Mouse (Mus musculus): Measurements from ENCODE around the gene Il17re.

Gene Il17re

DNA sequence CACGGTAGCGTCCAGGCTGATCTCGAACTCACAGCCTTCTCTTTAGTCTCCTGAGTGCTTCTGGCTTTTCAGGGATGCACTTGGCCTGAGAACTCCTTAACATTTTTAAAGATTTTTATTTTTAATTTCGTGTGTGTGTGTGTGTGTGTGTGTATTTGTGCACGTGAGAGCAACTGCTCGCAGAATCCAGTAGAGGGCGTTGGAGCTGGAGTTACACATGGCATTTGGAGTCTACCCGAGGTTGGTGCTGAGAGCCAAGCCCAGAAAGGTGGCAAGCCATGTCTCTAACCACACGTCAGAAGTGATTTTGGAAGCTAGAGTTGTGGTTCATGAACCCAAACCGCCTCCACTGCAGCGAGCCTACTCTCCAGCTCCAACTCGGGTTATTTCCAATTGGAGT, 15.2 kb upstream of the Il17re start:
- in situ Hi-C loops (cut with MboI) = no loop called here

GRCm38 (mm10) chr6:113444207-113444965, 13.9 kb upstream of the Il17re start:
- in situ Hi-C loops (cut with MboI) = no loop called here

GRCm38 (mm10) chr6:113447639-113448038, 10.6 kb upstream of the Il17re start:
- in situ Hi-C loops (cut with MboI) = no loop called here

DNA sequence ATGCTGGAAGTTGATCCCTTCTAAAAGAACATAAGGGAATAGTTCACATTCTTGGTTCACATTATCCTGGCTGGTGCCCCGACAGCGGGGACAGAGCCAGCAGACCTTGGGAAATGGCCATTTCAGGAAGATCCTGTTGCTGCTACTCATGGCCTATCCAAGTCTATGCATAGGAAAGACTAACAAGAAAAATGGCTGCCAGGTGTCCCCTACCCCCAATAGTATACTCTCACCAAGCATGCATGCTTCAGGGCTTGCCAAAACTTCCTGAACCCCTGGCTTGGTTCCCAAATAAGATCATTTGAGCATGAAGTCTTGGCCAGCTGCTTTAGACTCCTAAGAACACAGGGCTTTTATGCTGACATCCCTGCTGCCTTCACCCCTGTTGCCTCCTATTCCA, 6.4 kb upstream of the Il17re start:
- in situ Hi-C loops (cut with MboI) = no loop called here

DNA sequence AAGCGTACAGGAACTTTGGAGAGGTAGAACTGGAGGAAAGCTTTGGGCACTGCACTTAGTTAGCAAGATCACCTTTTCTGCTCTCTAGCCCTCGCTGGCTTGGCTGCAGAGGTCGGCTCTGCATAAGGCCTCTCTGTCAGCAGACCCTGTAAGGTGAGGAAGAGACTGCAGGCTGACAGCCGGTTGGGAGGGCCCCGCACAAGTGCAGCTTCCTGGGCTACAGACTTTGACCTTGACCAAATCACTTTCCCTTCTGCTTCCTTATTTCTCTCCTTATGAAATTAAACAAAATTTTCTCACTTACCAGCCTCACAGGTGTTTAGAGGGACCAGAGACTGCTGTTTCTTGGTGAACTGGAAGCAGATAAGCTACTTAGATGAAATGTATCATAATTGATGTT, 3.3 kb upstream of the Il17re start:
- in situ Hi-C loops (cut with MboI) = no loop called here

- in situ Hi-C loops (cut with MboI) = no loop called here
Measured at GRCm38 (mm10) chr6:113458635-113459034, 351 bp downstream of the Il17re start.

DNA sequence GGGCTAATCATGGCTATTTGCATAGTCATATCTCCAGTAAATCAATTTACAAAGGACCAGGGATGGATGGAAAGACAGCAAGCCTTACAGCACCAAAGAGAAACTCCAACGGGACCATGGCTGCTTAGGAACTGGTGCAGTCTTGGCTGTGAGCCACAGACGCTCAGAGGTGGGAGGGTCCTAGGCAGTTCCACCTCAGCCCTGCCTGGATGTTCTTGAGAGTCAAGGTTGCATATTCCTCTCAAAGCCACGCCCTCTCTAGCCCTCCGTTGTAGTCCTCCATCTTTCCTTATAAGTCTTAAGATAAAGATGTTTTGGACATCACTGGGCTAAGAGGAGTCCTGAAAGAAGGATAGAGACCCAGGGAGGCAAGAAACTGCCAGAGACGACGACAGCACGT, 5.8 kb downstream of the Il17re start:
- in situ Hi-C loops (cut with MboI) = no loop called here

DNA sequence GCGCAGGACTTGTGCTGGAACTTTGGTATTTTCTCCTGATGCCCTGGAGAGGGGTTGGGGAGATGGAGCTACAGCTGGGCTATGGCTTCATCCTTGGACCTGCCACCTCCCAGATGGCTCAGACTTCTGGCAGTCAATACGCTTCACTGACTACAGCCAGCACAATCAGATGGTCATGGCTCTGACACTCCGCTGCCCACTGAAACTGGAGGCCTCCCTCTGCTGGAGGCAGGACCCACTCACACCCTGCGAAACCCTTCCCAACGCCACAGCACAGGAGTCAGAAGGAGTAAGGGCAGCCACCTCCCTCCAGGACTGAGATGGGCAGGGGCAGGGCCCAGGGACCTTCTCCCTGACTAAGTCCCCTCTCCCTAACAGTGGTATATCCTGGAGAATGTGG, 7.3 kb downstream of the Il17re start:
- in situ Hi-C loops (cut with MboI) = no loop called here

DNA sequence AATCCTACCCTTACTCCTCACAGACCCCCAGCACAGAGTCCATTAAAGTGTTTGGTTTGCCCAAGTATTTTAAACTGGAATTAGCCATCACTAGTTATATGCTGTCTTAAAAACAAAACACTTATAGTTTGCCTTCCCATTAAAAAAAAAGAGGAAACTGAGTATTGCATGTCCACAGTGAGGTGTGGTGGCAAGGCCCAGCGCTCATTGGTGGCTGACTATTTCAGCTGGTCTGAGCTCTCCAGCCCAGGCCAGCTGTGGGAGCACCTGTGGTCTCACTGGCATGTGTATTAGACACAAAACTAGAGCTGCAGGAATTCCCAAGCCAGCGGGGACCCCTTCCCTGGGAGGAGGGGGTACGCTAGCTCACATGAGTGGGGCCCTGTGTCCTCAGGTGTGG, 10.2 kb downstream of the Il17re start:
- in situ Hi-C loops (cut with MboI) = no loop called here

- in situ Hi-C loops (cut with MboI) = no loop called here
Measured at GRCm38 (mm10) chr6:113469021-113469420, 10.7 kb downstream of the Il17re start.

- in situ Hi-C loops (cut with MboI) = no loop called here
Measured at GRCm38 (mm10) chr6:113469432-113469831, 11.1 kb downstream of the Il17re start.

DNA sequence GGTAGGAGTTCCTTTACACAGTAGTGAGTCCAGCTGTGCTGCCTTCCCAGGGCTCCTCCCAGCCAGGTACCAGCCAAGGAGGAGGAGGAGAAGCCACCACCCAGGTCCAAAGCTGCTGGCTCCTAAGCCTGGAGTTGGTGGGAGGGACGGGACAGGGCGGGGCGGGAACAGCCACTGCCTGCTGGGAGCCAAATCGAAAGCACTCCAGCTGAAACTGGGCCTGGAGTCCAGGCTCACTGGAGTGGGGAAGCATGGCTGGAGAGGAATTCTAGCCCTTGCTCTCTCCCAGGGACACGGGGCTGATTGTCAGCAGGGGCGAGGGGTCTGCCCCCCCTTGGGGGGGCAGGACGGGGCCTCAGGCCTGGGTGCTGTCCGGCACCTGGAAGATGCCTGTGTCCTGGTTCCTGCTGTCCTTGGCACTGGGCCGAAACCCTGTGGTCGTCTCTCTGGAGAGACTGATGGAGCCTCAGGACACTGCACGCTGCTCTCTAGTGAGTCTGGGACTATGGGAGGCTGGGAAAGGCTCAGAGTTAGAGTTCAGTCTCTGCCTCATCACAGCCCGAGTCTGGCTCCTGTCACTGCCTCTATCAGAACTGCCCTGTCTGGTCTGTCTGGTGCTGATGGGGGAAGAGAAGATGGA, 13.1 kb downstream of the Il17re start, which contains the start of gene Il17rc:
Gene Il17rc, plus strand, starts transcription at position 131 of the 640 bp plus-strand sequence.
- in situ Hi-C loops (cut with MboI) = no loop called here

DNA sequence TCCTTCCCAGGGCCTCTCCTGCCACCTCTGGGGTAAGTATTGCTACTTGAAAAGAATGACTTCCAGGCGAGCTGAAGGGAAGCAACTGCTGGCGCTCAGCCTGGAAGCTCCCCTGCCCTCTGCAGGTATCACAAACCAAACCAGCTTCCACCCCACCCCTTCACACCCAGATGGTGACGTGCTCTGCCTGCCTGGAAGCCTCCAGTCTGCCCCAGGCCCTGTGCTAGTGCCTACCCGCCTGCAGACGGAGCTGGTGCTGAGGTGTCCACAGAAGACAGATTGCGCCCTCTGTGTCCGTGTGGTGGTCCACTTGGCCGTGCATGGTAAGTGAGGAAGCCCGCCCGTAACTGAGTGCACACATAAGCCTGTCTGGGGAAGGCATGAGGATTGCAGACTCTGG, 13.8 kb downstream of the Il17re start:
- in situ Hi-C loops (cut with MboI) = no loop called here

DNA sequence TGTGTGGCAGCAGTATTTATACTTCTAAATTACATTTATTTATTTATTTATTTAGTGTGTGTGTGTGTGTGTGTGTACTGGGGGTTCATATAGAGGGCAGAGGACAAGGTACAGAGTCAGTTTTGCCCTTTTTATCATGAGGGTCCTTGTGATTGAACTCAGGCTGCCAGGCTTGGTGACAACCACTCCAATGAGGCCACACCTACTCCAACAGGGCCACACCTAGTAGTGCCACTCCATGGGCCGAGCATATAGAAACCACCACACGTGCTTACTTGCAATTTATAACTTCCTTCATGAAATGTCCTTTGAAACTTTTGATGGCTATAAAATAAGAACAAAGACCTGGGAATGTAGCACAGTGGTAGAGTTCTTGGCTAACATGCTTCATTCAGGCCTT, 15.0 kb downstream of the Il17re start:
- in situ Hi-C loops (cut with MboI) = no loop called here

GRCm38 (mm10) chr6:113473715-113474114, 15.4 kb downstream of the Il17re start:
- in situ Hi-C loops (cut with MboI) = no loop called here

GRCm38 (mm10) chr6:113477353-113477752, 19.1 kb downstream of the Il17re start:
- in situ Hi-C loops (cut with MboI) = no loop called here

GRCm38 (mm10) chr6:113478906-113479305, 20.6 kb downstream of the Il17re start:
- in situ Hi-C loops (cut with MboI) = no loop called here

- in situ Hi-C loops (cut with MboI) = no loop called here
Measured at GRCm38 (mm10) chr6:113480555-113481373, 22.5 kb downstream of the Il17re start.

DNA sequence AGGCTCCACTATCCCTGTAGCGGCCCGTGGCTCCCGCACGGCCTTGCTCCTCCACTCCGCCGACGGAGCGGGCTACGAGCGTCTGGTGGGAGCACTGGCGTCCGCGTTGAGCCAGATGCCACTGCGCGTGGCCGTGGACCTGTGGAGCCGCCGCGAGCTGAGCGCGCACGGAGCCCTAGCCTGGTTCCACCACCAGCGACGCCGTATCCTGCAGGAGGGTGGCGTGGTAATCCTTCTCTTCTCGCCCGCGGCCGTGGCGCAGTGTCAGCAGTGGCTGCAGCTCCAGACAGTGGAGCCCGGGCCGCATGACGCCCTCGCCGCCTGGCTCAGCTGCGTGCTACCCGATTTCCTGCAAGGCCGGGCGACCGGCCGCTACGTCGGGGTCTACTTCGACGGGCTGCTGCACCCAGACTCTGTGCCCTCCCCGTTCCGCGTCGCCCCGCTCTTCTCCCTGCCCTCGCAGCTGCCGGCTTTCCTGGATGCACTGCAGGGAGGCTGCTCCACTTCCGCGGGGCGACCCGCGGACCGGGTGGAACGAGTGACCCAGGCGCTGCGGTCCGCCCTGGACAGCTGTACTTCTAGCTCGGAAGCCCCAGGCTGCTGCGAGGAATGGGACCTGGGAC, 24.3 kb downstream of the Il17re start:
- in situ Hi-C loops (cut with MboI) = no loop called here

GRCm38 (mm10) chr6:113483100-113483615, 24.9 kb downstream of the Il17re start, which contains the start of gene Creld1:
TSS of gene Creld1 (plus strand) at chr6:113483297.
- in situ Hi-C loops (cut with MboI) = no loop called here

GRCm38 (mm10) chr6:113483729-113484128, 25.4 kb downstream of the Il17re start:
- in situ Hi-C loops (cut with MboI) = no loop called here

GRCm38 (mm10) chr6:113487125-113487576, 28.9 kb downstream of the Il17re start:
- in situ Hi-C loops (cut with MboI) = no loop called here
